ENCODE assay signal across 14 mouse cellular contexts in the genomic region with DNA sequence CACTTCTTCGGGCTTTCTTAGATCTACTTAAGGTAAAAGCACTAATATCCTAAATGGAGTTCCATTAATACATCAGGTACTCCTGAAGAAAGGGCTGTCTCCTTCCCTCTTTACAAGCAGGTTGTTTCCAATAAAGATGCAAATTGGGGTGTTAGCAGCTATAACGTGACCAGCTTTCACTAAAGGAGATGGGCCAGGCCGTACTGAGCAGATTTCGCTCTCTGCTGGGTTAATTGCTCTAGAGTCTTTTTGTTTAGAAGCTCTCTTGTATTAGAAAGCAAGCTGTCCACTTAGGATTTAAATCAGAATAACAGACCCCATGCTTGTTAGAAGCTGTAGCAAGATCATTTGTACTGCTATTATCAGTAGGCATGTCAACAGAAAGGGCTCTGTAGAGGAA.
"Had no signal": no experiment of that assay in that cellular context is flagged by ENCODE, and none has a peak within 500 bp of the region (broad histone marks: within the 10 kb centered on the region; RNA-seq: fewer than 3 reads in every experiment).

No protein-coding gene starts in this region.

- H3K4me1 ChIP-seq: liver, embryonic 13.5 days; stomach, embryonic 15.5 days had no signal

- H3K4me3 ChIP-seq: layer of hippocampus, adult 2 months; left cerebral cortex, adult 2 months; liver, embryonic 13.5 days; midbrain, embryonic 13.5 days; stomach, embryonic 15.5 days had no signal

- H3K27me3 ChIP-seq: liver, embryonic 13.5 days; midbrain, embryonic 13.5 days; stomach, embryonic 15.5 days had no signal

- H3K4me2 ChIP-seq: liver, embryonic 13.5 days; midbrain, embryonic 13.5 days; stomach, embryonic 15.5 days had no signal

- H3K9ac ChIP-seq: liver, embryonic 13.5 days; midbrain, embryonic 13.5 days; stomach, embryonic 15.5 days had no signal

- H3K27ac ChIP-seq: layer of hippocampus, adult 2 months; left cerebral cortex, adult 2 months; liver, embryonic 13.5 days; midbrain, embryonic 13.5 days; stomach, embryonic 15.5 days had no signal

- H3K9me3 ChIP-seq: liver, embryonic 13.5 days; midbrain, embryonic 13.5 days; stomach, embryonic 15.5 days had no signal

- H3K36me3 ChIP-seq: liver, embryonic 13.5 days; midbrain, embryonic 13.5 days; stomach, embryonic 15.5 days had no signal

- DNase-seq: kidney, adult 9 months; kidney, postnatal 14 days; layer of hippocampus, postnatal 36 days; liver, embryonic 13.5 days; lung, adult 2 months; lung, postnatal 14 days; lung, postnatal 4 days; right cerebral cortex, postnatal 14 days; spleen, adult 18-20 months; thymus, postnatal 36 days had no signal

- ATAC-seq: midbrain, embryonic 13.5 days had no signal
